8 mouse cellular contexts compared by ENCODE assay signal in the genomic region with DNA sequence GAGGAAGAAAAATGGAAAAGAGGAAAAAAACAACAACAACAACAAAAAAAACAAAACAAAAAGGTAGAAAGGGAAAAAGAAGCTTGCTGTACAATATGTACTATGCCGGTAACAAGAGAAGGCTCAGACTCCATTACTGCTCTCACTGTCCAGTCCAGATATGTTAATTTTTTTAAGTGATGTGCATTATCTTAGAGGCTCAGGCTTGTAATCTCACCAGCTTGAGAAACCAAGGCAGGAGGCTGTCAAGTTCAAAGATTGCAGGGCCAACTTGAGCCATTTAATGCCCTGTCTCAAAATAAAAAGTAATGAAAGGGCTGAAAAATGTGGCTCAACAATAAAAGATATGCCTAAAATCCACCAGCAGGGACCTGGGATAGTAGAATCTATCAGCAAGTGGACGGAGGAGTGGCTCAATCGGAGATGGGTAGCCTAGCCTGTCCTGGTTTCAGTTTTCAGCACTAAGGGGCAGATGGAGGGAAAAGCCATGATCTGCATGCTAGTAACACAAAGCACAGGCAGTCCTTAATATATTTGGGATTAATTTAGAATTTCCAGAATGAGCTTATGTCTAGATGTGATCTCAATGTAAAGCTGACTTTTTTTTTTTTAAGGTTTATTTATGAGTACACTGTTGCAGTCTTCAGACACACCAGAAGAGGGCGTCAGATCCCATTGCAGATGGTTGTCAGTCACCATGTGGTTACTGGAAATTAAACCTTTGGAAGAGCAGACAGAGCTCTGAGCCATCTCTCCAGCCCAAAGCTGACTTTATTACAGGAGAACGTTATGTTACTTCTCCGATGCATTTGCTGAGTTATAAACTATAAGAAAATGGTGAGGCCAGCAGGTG. TPM values are rescaled to one million over a fixed set of nuclear protein-coding genes. Genes with fewer than 3 reads are reported as not detected.
DNase-seq lines count a peak whose midpoint lies in the region; ATAC-seq and TF ChIP-seq lines count a peak whose summit lies in the region.

No protein-coding gene starts in this region.

- H3K4me3 ChIP-seq in forebrain, embryonic 15.5 days: peak overlapping the region; percentile 62
- H3K4me3 ChIP-seq in liver, embryonic 14.5 days (ENCODE audit: insufficient read depth in 1 of 2, low read depth in 2 of 2, low read length in 2 of 2): peak overlapping the region; percentile 86 to 92

- WGBS in forebrain, embryonic 15.5 days: 40% methylated on average over 6 of the region's 6 CpGs
- WGBS in liver, embryonic 14.5 days (ENCODE audit: insufficient replicate concordance): 29% methylated on average over 6 of the region's 6 CpGs

- H3K36me3 ChIP-seq in forebrain, embryonic 15.5 days: peaks cover 13% of the 10 kb centered on the region
- peaks cover 7% of the 10 kb centered on the region for H3K36me3 ChIP-seq in liver, embryonic 14.5 days (replicated peaks; ENCODE audit: control insufficient read depth, insufficient read depth, low read depth)

- DNase-seq in cerebellum, adult 9-10 months: no peak
- peak; percentile 21 for DNase-seq in left cerebral cortex, postnatal 4 days
- DNase-seq in left cerebral cortex, adult 9 months (ENCODE audit: low spot score in 2 of 2): no peak
- DNase-seq in liver, embryonic 14.5 days (ENCODE audit: low read depth in 3 of 3, low spot score in 3 of 3): no peak
- no peak for DNase-seq in adrenal gland, postnatal 36 days
- no peak for DNase-seq in B cell, adult 2 months

- peak; percentile 64 for TF ChIP-seq CTCF in liver, embryonic 14.5 days (IDR thresholded peaks at IDR 0.05; ENCODE audit: low read depth)

- intact Hi-C loops in left cerebral cortex, postnatal 4 days (cut with DNase I): no loop called here

- 0 out of 2 replicates have a peak, but pooled peaks have one; percentile 27 for TF ChIP-seq EP300 in liver, embryonic 14.5 days (IDR thresholded peaks at IDR 0.05; ENCODE audit: low read depth)

- peaks cover 14% of the 10 kb centered on the region for H3K4me1 ChIP-seq in forebrain, embryonic 15.5 days
- peaks cover 6% of the 10 kb centered on the region in 2 experiments for H3K4me1 ChIP-seq in liver, embryonic 14.5 days (replicated peaks; ENCODE audit: control insufficient read depth in 2 of 2, insufficient read depth in 2 of 2, low read length in 1 of 2)

- H3K27me3 ChIP-seq in forebrain, embryonic 15.5 days: no peaks in the 10 kb centered on the region
- H3K27me3 ChIP-seq in liver, embryonic 14.5 days (ENCODE audit: control insufficient read depth, insufficient read depth, low read length): no peaks in the 10 kb centered on the region

- H3K9me3 ChIP-seq in forebrain, embryonic 15.5 days: no peaks in the 10 kb centered on the region
- H3K9me3 ChIP-seq in liver, embryonic 14.5 days (ENCODE audit: control insufficient read depth, low read length): no peaks in the 10 kb centered on the region

- peak overlapping the region; percentile 73 for H3K4me2 ChIP-seq in forebrain, embryonic 15.5 days (replicated peaks)
- peak overlapping the region; percentile 72 for H3K4me2 ChIP-seq in liver, embryonic 14.5 days (ENCODE audit: low read depth)

- peak; percentile 36; the same call in 1 of the 2 replicates for ATAC-seq in cerebellum, adult (ENCODE audit: insufficient number of reproducible peaks, low FRiP score, low TSS enrichment)
- peak; percentile 42 for ATAC-seq in forebrain, embryonic 15.5 days (replicated peaks)
- peak; percentile 41 for ATAC-seq in liver, embryonic 14.5 days (ENCODE audit: insufficient read depth)

- H3K27ac ChIP-seq in forebrain, embryonic 15.5 days (replicated peaks): peak overlapping the region; percentile 50
- no peak overlapping the region for H3K27ac ChIP-seq in liver, embryonic 14.5 days

- H3K9ac ChIP-seq in forebrain, embryonic 15.5 days (replicated peaks): no peak overlapping the region
- H3K9ac ChIP-seq in liver, embryonic 14.5 days (replicated peaks): no peak overlapping the region; the same call in 1 of the 2 replicates

RNA-seq across cellular contexts. Expression of gene Ndufa3, which starts 0.6 kb away (rescaled TPM):
- 100 to 1,000 TPM; 370 to 397 TPM for total RNA-seq in left cerebral cortex, postnatal 4 days (2021)
- 378 and 431 TPM in 2 replicates for polyA plus RNA-seq in forebrain, embryonic 15.5 days (2015; fragmentation: Nextera tagmentation; extraction: Ambion mirVana)
- 106 and 107 TPM in 2 replicates for polyA plus RNA-seq in liver, embryonic 14.5 days (2012; rRNA removed)
- polyA plus RNA-seq in liver, embryonic 14.5 days (2014; fragmentation: Nextera tagmentation; extraction: Ambion mirVana): 351 and 354 TPM in 2 replicates
- 100 to 1,000 TPM; 710 to 713 TPM for total RNA-seq in adrenal gland, postnatal 36 days (2021)

RNA-seq across cellular contexts. Expression of gene Oscar, which starts 0.7 kb away (rescaled TPM):
- 1 to 10 TPM in 1 of 2 experiments, under 1 TPM in 1; 0.84 to 1.1 TPM for total RNA-seq in left cerebral cortex, postnatal 4 days (2021)
- 0.31 and 0.40 TPM in 2 replicates for polyA plus RNA-seq in forebrain, embryonic 15.5 days (2015; fragmentation: Nextera tagmentation; extraction: Ambion mirVana)
- 0.03 and 0.06 TPM in 2 replicates for polyA plus RNA-seq in liver, embryonic 14.5 days (2012; rRNA removed)
- polyA plus RNA-seq in liver, embryonic 14.5 days (2014; fragmentation: Nextera tagmentation; extraction: Ambion mirVana): not detected in 2 replicates
- not detected for total RNA-seq in adrenal gland, postnatal 36 days (2021)

RNA-seq across cellular contexts. Expression of gene Tfpt, which starts 13.1 kb away (rescaled TPM):
- 10 to 100 TPM; 40.7 to 43.7 TPM for total RNA-seq in left cerebral cortex, postnatal 4 days (2021)
- polyA plus RNA-seq in forebrain, embryonic 15.5 days (2015; fragmentation: Nextera tagmentation; extraction: Ambion mirVana): 33.8 and 37.4 TPM in 2 replicates
- polyA plus RNA-seq in liver, embryonic 14.5 days (2012; rRNA removed): 6.4 and 10.7 TPM in 2 replicates
- polyA plus RNA-seq in liver, embryonic 14.5 days (2014; fragmentation: Nextera tagmentation; extraction: Ambion mirVana): 7.7 and 8.0 TPM in 2 replicates
- 10 to 100 TPM; 26.3 to 29.6 TPM for total RNA-seq in adrenal gland, postnatal 36 days (2021)

RNA-seq across cellular contexts. Expression of gene Prpf31, which starts 13.2 kb away (rescaled TPM):
- 10 to 100 TPM; 58.0 to 58.2 TPM for total RNA-seq in left cerebral cortex, postnatal 4 days (2021)
- polyA plus RNA-seq in forebrain, embryonic 15.5 days (2015; fragmentation: Nextera tagmentation; extraction: Ambion mirVana): 108 TPM in 2 replicates
- 19.9 and 28.4 TPM in 2 replicates for polyA plus RNA-seq in liver, embryonic 14.5 days (2012; rRNA removed)
- polyA plus RNA-seq in liver, embryonic 14.5 days (2014; fragmentation: Nextera tagmentation; extraction: Ambion mirVana): 46.4 and 48.3 TPM in 2 replicates
- total RNA-seq in adrenal gland, postnatal 36 days (2021): 10 to 100 TPM; 44.8 to 49.5 TPM

RNA-seq across cellular contexts. Expression of gene Cnot3, which starts 28.5 kb away (rescaled TPM):
- total RNA-seq in left cerebral cortex, postnatal 4 days (2021): 10 to 100 TPM; 53.3 to 57.2 TPM
- 49.5 and 51.7 TPM in 2 replicates for polyA plus RNA-seq in forebrain, embryonic 15.5 days (2015; fragmentation: Nextera tagmentation; extraction: Ambion mirVana)
- polyA plus RNA-seq in liver, embryonic 14.5 days (2012; rRNA removed): 27.0 and 30.2 TPM in 2 replicates
- 20.2 and 20.8 TPM in 2 replicates for polyA plus RNA-seq in liver, embryonic 14.5 days (2014; fragmentation: Nextera tagmentation; extraction: Ambion mirVana)
- total RNA-seq in adrenal gland, postnatal 36 days (2021): 10 to 100 TPM; 47.5 to 47.6 TPM
